Mouse (Mus musculus): ENCODE measurements around the gene Blmh.

Blmh gene

GRCm38 (mm10) chr11:77002361-77002760, 77.8 kb downstream of the Blmh start:
- no peak for DNase-seq

GRCm38 (mm10) chr11:77005881-77006280, 81.3 kb downstream of the Blmh start:
- DNase-seq = no peak

GRCm38 (mm10) chr11:77006616-77007015, 82.0 kb downstream of the Blmh start:
- no peak for DNase-seq

- DNase-seq = peak; percentile 57
Observed at GRCm38 (mm10) chr11:77009069-77010025, 84.7 kb downstream of the Blmh start.

GRCm38 (mm10) chr11:77010762-77011475, 86.3 kb downstream of the Blmh start:
- peak; percentile 23 for DNase-seq

GRCm38 (mm10) chr11:77018046-77018445, 93.4 kb downstream of the Blmh start:
- no peak for DNase-seq

GRCm38 (mm10) chr11:77019539-77019938, 94.9 kb downstream of the Blmh start:
- DNase-seq = no peak

GRCm38 (mm10) chr11:77021749-77022396, 97.3 kb downstream of the Blmh start:
- DNase-seq = peak; percentile 55

GRCm38 (mm10) chr11:77026559-77026958, 102.0 kb downstream of the Blmh start:
- no peak for DNase-seq

GRCm38 (mm10) chr11:77028157-77028556, 103.5 kb downstream of the Blmh start:
- no peak for DNase-seq

- DNase-seq = no peak
Observed at GRCm38 (mm10) chr11:77031151-77031934, 106.7 kb downstream of the Blmh start.
